In the genomic region with DNA sequence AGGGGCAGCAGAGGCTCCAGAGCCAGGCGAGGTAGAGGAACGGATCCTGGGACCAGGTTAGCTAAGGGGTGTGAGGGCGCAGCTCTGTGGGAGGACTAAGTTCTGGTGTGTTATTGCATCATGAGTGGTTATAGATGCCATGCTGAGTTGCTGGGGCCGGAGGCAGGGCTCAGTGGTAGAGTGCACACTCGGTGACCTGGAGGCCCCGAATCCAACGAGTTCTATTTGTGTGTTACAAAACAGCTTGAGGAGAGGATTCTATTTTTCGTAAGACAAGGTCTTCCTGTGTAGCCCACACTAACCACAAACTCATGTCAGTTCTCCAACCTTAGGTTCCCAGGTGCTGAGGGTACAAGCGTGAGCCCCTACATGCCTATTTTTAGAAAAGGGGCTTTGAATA, we compare ENCODE assay signal across 19 mouse cellular contexts. TPM values are rescaled to one million over a fixed set of nuclear protein-coding genes. Genes with fewer than 3 reads are reported as not detected.
A peak's percentile ranks its signal among the peaks of the same experiment; 100 is the strongest.
DNase-seq lines count a peak whose midpoint lies in the region; ATAC-seq and TF ChIP-seq lines count a peak whose summit lies in the region.
"Had no signal": no experiment of that assay in that cellular context is flagged by ENCODE, and none has a peak within 500 bp of the region (broad histone marks: within the 10 kb centered on the region; RNA-seq: fewer than 3 reads in every experiment).

No protein-coding gene starts in this region.

- intact Hi-C loops in left cerebral cortex, postnatal 25 days (cut with DNase I): no loop called here

- H3K27me3 ChIP-seq in liver, postnatal 0 days (ENCODE audit: insufficient read depth, low read length): no peaks in the 10 kb centered on the region
- H3K27me3 ChIP-seq in splenic B cell, adult 2 months (ENCODE audit: control insufficient read depth, insufficient read depth, low read length, poor library complexity, severe bottlenecking): no peaks in the 10 kb centered on the region
- no peaks in the 10 kb centered on the region for H3K27me3 ChIP-seq in intestine, embryonic 15.5 days (replicated peaks)
- no peaks in the 10 kb centered on the region for H3K27me3 ChIP-seq in kidney, embryonic 16.5 days (ENCODE audit: insufficient read depth, low read length)
- H3K27me3 ChIP-seq: limb, embryonic 15.5 days had no signal

- H3K4me3 ChIP-seq in liver, postnatal 0 days (ENCODE audit: low read depth, low read length): 0 out of 2 replicates have a peak overlapping the region, but pooled peaks have one; percentile 10
- H3K4me3 ChIP-seq in intestine, embryonic 15.5 days (replicated peaks): no peak overlapping the region
- no peak overlapping the region for H3K4me3 ChIP-seq in kidney, embryonic 16.5 days (ENCODE audit: low read length)
- H3K4me3 ChIP-seq: embryonic facial prominence, embryonic 13.5 days; hindbrain, embryonic 10.5 days; limb, embryonic 15.5 days had no signal

- ATAC-seq in liver, postnatal 0 days: peak; percentile 46
- ATAC-seq in common myeloid progenitor, adult 5-6 weeks (replicated peaks; ENCODE audit: low read depth, poor library complexity, severe bottlenecking): peak; percentile 65
- no peak for ATAC-seq in intestine, embryonic 15.5 days
- ATAC-seq in kidney, embryonic 16.5 days (ENCODE audit: low FRiP score, low TSS enrichment): no peak
- ATAC-seq: intestine, embryonic 16.5 days had no signal

- WGBS in liver, postnatal 0 days (ENCODE audit: insufficient replicate concordance): 32% methylated on average over 9 of the region's 9 CpGs
- 68% methylated on average over 9 of the region's 9 CpGs for WGBS in intestine, embryonic 15.5 days
- WGBS in kidney, embryonic 16.5 days: 71% methylated on average over 9 of the region's 9 CpGs

- H3K9ac ChIP-seq in liver, postnatal 0 days (replicated peaks): no peak overlapping the region
- no peak overlapping the region for H3K9ac ChIP-seq in intestine, embryonic 15.5 days
- H3K9ac ChIP-seq in kidney, embryonic 16.5 days (replicated peaks; ENCODE audit: low read length): no peak overlapping the region
- H3K9ac ChIP-seq: embryonic facial prominence, embryonic 13.5 days; limb, embryonic 15.5 days had no signal

- H3K9me3 ChIP-seq in liver, postnatal 0 days (ENCODE audit: low read length): no peaks in the 10 kb centered on the region
- no peaks in the 10 kb centered on the region for H3K9me3 ChIP-seq in intestine, embryonic 15.5 days
- no peaks in the 10 kb centered on the region for H3K9me3 ChIP-seq in kidney, embryonic 16.5 days (ENCODE audit: low read length)
- H3K9me3 ChIP-seq: embryonic facial prominence, embryonic 13.5 days; hindbrain, embryonic 10.5 days; limb, embryonic 15.5 days had no signal

- TF ChIP-seq CTCF in liver, postnatal 0 days (IDR thresholded peaks at IDR 0.05; ENCODE audit: low read depth): no peak

- peak overlapping the region; percentile 50 for H3K4me2 ChIP-seq in liver, postnatal 0 days (ENCODE audit: low read depth, low read length)
- no peak overlapping the region for H3K4me2 ChIP-seq in intestine, embryonic 15.5 days (replicated peaks)
- no peak overlapping the region for H3K4me2 ChIP-seq in kidney, embryonic 16.5 days (replicated peaks; ENCODE audit: low read depth, low read length)
- H3K4me2 ChIP-seq: embryonic facial prominence, embryonic 13.5 days; heart, embryonic 11.5 days; limb, embryonic 15.5 days; midbrain, embryonic 11.5 days had no signal

- 0 out of 2 replicates have a peak, but pooled peaks have one; percentile 25 for TF ChIP-seq EP300 in liver, postnatal 0 days (IDR thresholded peaks at IDR 0.05; ENCODE audit: low read depth)

- H3K27ac ChIP-seq in liver, postnatal 0 days (ENCODE audit: low read depth): peak overlapping the region; percentile 71
- no peak overlapping the region for H3K27ac ChIP-seq in intestine, embryonic 15.5 days
- no peak overlapping the region for H3K27ac ChIP-seq in kidney, embryonic 16.5 days (ENCODE audit: low read length)
- H3K27ac ChIP-seq: embryonic facial prominence, embryonic 13.5 days; hindbrain, embryonic 10.5 days; limb, embryonic 15.5 days had no signal

- peaks cover 27% of the 10 kb centered on the region for H3K4me1 ChIP-seq in liver, postnatal 0 days (ENCODE audit: insufficient read depth)
- H3K4me1 ChIP-seq in intestine, embryonic 15.5 days (replicated peaks): peaks cover 9% of the 10 kb centered on the region
- H3K4me1 ChIP-seq in kidney, embryonic 16.5 days (ENCODE audit: insufficient read depth, low read length): peaks cover 17% of the 10 kb centered on the region

- H3K36me3 ChIP-seq in liver, postnatal 0 days (replicated peaks; ENCODE audit: insufficient read depth, low read length): no peaks in the 10 kb centered on the region
- H3K36me3 ChIP-seq in splenic B cell, adult 2 months (ENCODE audit: control insufficient read depth, insufficient read depth, low read length, poor library complexity, severe bottlenecking): no peaks in the 10 kb centered on the region
- no peaks in the 10 kb centered on the region for H3K36me3 ChIP-seq in intestine, embryonic 15.5 days
- no peaks in the 10 kb centered on the region for H3K36me3 ChIP-seq in kidney, embryonic 16.5 days (ENCODE audit: insufficient read depth, low read length)
- H3K36me3 ChIP-seq: embryonic facial prominence, embryonic 13.5 days; hindbrain, embryonic 10.5 days; limb, embryonic 15.5 days had no signal

- DNase-seq in liver, postnatal 0 days: no peak
- DNase-seq in liver: no peak
- DNase-seq in splenic B cell, adult 2 months (ENCODE audit: low read depth, low spot score): peak; percentile 19
- DNase-seq in left cerebral cortex, postnatal 25 days (ENCODE audit: low spot score in 2 of 2): no peak
- no peak for DNase-seq in lung, postnatal 25 days (ENCODE audit: low spot score)
- DNase-seq: gastrocnemius, postnatal 25 days; kidney, postnatal 14 days; layer of hippocampus, adult 9-11 months; lung, postnatal 14 days; right cerebral cortex, postnatal 25 days had no signal

RNA-seq across cellular contexts. Expression of a gene that starts 8.4 kb away (rescaled TPM):
- polyA plus RNA-seq in liver, postnatal 0 days (2015; fragmentation: Nextera tagmentation; extraction: Ambion mirVana): not detected in 2 replicates
- not detected in 2 replicates for total RNA-seq in common myeloid progenitor, adult 5-6 weeks (2017)
- 0.05 and 0.09 TPM in 2 replicates for polyA plus RNA-seq in intestine, embryonic 15.5 days (2015; fragmentation: Nextera tagmentation; extraction: Ambion mirVana)
- 1 to 10 TPM in 1 of 2 experiments, under 1 TPM in 1; 0.37 to 2.0 TPM for total RNA-seq in left cerebral cortex, postnatal 25 days (2021)
- polyA plus RNA-seq in kidney, embryonic 16.5 days (2015; fragmentation: Nextera tagmentation; extraction: Ambion mirVana): 0.12 TPM in 1 of 2 replicates, not detected in the other
- total RNA-seq: gastrocnemius, postnatal 25 days had no signal
- polyA plus RNA-seq: heart, embryonic 11.5 days; intestine, embryonic 16.5 days; midbrain, embryonic 11.5 days had no signal

RNA-seq across cellular contexts. Expression of a gene that starts 19.6 kb away (rescaled TPM):
- polyA plus RNA-seq in liver, postnatal 0 days (2015; fragmentation: Nextera tagmentation; extraction: Ambion mirVana): 33.3 and 43.4 TPM in 2 replicates
- 20.5 and 30.5 TPM in 2 replicates for total RNA-seq in common myeloid progenitor, adult 5-6 weeks (2017)
- polyA plus RNA-seq in intestine, embryonic 15.5 days (2015; fragmentation: Nextera tagmentation; extraction: Ambion mirVana): 71.4 and 82.4 TPM in 2 replicates
- 10 to 100 TPM; 29.8 to 30.2 TPM for total RNA-seq in left cerebral cortex, postnatal 25 days (2021)
- 111 TPM in 2 replicates for polyA plus RNA-seq in kidney, embryonic 16.5 days (2015; fragmentation: Nextera tagmentation; extraction: Ambion mirVana)

RNA-seq across cellular contexts. Expression of a gene that starts 33.6 kb away (rescaled TPM):
- 11.5 and 11.8 TPM in 2 replicates for polyA plus RNA-seq in liver, postnatal 0 days (2015; fragmentation: Nextera tagmentation; extraction: Ambion mirVana)
- total RNA-seq in common myeloid progenitor, adult 5-6 weeks (2017): 42.4 and 47.0 TPM in 2 replicates
- 31.5 and 31.7 TPM in 2 replicates for polyA plus RNA-seq in intestine, embryonic 15.5 days (2015; fragmentation: Nextera tagmentation; extraction: Ambion mirVana)
- total RNA-seq in left cerebral cortex, postnatal 25 days (2021): 10 to 100 TPM; 18.8 to 21.0 TPM
- polyA plus RNA-seq in kidney, embryonic 16.5 days (2015; fragmentation: Nextera tagmentation; extraction: Ambion mirVana): 41.4 and 42.8 TPM in 2 replicates

RNA-seq across cellular contexts. Expression of a gene that starts 50.3 kb away (rescaled TPM):
- polyA plus RNA-seq in liver, postnatal 0 days (2015; fragmentation: Nextera tagmentation; extraction: Ambion mirVana): 1.6 and 2.2 TPM in 2 replicates
- 0.82 and 3.3 TPM in 2 replicates for total RNA-seq in common myeloid progenitor, adult 5-6 weeks (2017)
- polyA plus RNA-seq in intestine, embryonic 15.5 days (2015; fragmentation: Nextera tagmentation; extraction: Ambion mirVana): 2.2 and 2.4 TPM in 2 replicates
- total RNA-seq in left cerebral cortex, postnatal 25 days (2021): under 1 TPM; 0.44 to 0.89 TPM
- 1.2 TPM in 2 replicates for polyA plus RNA-seq in kidney, embryonic 16.5 days (2015; fragmentation: Nextera tagmentation; extraction: Ambion mirVana)

RNA-seq across cellular contexts. Expression of a gene that starts 57.7 kb away (rescaled TPM):
- polyA plus RNA-seq in liver, postnatal 0 days (2015; fragmentation: Nextera tagmentation; extraction: Ambion mirVana): 6.3 and 7.4 TPM in 2 replicates
- total RNA-seq in common myeloid progenitor, adult 5-6 weeks (2017): 9.7 and 11.6 TPM in 2 replicates
- polyA plus RNA-seq in intestine, embryonic 15.5 days (2015; fragmentation: Nextera tagmentation; extraction: Ambion mirVana): 15.0 and 15.8 TPM in 2 replicates
- total RNA-seq in left cerebral cortex, postnatal 25 days (2021): 10 to 100 TPM; 10.5 to 11.1 TPM
- polyA plus RNA-seq in kidney, embryonic 16.5 days (2015; fragmentation: Nextera tagmentation; extraction: Ambion mirVana): 11.8 and 13.1 TPM in 2 replicates

Comparison
In these comparisons a context has a peak if more than half of its experiments do, and no peak if none do; other contexts are left out.
1. ATAC-seq: peak in liver, postnatal 0 days (single experiment) and common myeloid progenitor, adult 5-6 weeks (single experiment); none in intestine, embryonic 15.5 days (single experiment) and kidney, embryonic 16.5 days (single experiment).